Comparison of ENCODE assay signal across 10 mouse cellular contexts in genomic region chr7:100108341-100108740, GRCm38 (mm10). TPM values are rescaled to one million over a fixed set of nuclear protein-coding genes. Genes with fewer than 3 reads are reported as not detected.
A peak's percentile ranks its signal among the peaks of the same experiment; 100 is the strongest.
DNase-seq lines count a peak whose midpoint lies in the region; ATAC-seq lines count a peak whose summit lies in the region.
"Had no signal": no experiment of that assay in that cellular context is flagged by ENCODE, and none has a peak within 500 bp of the region (broad histone marks: within the 10 kb centered on the region; RNA-seq: fewer than 3 reads in every experiment).

No protein-coding gene starts in this region.

- H3K4me3 ChIP-seq in heart, embryonic 10.5 days: no peak overlapping the region
- H3K4me3 ChIP-seq in midbrain, embryonic 14.5 days (replicated peaks; ENCODE audit: low read depth, low read length): no peak overlapping the region
- H3K4me3 ChIP-seq in midbrain, embryonic 16.5 days (ENCODE audit: low read depth, low read length): no peak overlapping the region
- H3K4me3 ChIP-seq: liver, embryonic 15.5 days had no signal

- H3K9me3 ChIP-seq in heart, embryonic 10.5 days: no peaks in the 10 kb centered on the region
- no peaks in the 10 kb centered on the region for H3K9me3 ChIP-seq in midbrain, embryonic 14.5 days (ENCODE audit: control insufficient read depth, low read length)
- no peaks in the 10 kb centered on the region for H3K9me3 ChIP-seq in midbrain, embryonic 16.5 days (replicated peaks; ENCODE audit: control insufficient read depth, low read length, poor library complexity, severe bottlenecking)
- H3K9me3 ChIP-seq: liver, embryonic 15.5 days had no signal

- ATAC-seq in midbrain, embryonic 14.5 days (ENCODE audit: low FRiP score, low TSS enrichment): no peak
- no peak for ATAC-seq in midbrain, embryonic 16.5 days
- no peak for ATAC-seq in activated CD4-positive, CD25-positive, alpha-beta regulatory T cell, adult 4 months

- H3K9ac ChIP-seq in midbrain, embryonic 14.5 days (replicated peaks; ENCODE audit: low read length): no peak overlapping the region
- no peak overlapping the region for H3K9ac ChIP-seq in midbrain, embryonic 16.5 days (ENCODE audit: low read depth, low read length)
- H3K9ac ChIP-seq: liver, embryonic 15.5 days had no signal

- peak; percentile 29 to 68 for DNase-seq in heart, postnatal 10 days
- no peak for DNase-seq in heart, embryonic 10.5 days (ENCODE audit: low spot score)
- DNase-seq in midbrain, embryonic 14.5 days: peak; percentile 82
- DNase-seq in brain, adult 2 months (ENCODE audit: low read depth, low spot score): peak; percentile 62
- peak; percentile 34 for DNase-seq in mesoderm, embryonic 11.5 days (ENCODE audit: low read depth, low spot score)
- no peak for DNase-seq in neural tube, embryonic 10.5 days (ENCODE audit: extremely low spot score, low spot score)
- DNase-seq: adrenal gland, adult 8-10 months had no signal

- H3K27ac ChIP-seq in heart, embryonic 10.5 days: no peak overlapping the region
- no peak overlapping the region for H3K27ac ChIP-seq in midbrain, embryonic 14.5 days (replicated peaks; ENCODE audit: low read depth, low read length)
- no peak overlapping the region for H3K27ac ChIP-seq in midbrain, embryonic 16.5 days (ENCODE audit: low read length)
- H3K27ac ChIP-seq: liver, embryonic 15.5 days had no signal

- H3K4me2 ChIP-seq in midbrain, embryonic 14.5 days (ENCODE audit: low read length): no peak overlapping the region
- no peak overlapping the region for H3K4me2 ChIP-seq in midbrain, embryonic 16.5 days (ENCODE audit: low read length)
- H3K4me2 ChIP-seq: liver, embryonic 15.5 days had no signal

- intact Hi-C loops in heart, postnatal 10 days (cut with DNase I): loop anchor here (1.0 to 2.0 kb wide), 2 partner anchors 98 to 120 kb away; no protein-coding TSS in a partner anchor

- 81% methylated on average over 3 of the region's 3 CpGs for WGBS in heart, embryonic 10.5 days
- WGBS in midbrain, embryonic 14.5 days: 81% methylated on average over 3 of the region's 3 CpGs
- 76% methylated on average over 3 of the region's 3 CpGs for WGBS in midbrain, embryonic 16.5 days

- H3K4me1 ChIP-seq in heart, embryonic 10.5 days: no peaks in the 10 kb centered on the region
- no peaks in the 10 kb centered on the region for H3K4me1 ChIP-seq in midbrain, embryonic 14.5 days (ENCODE audit: control insufficient read depth, insufficient read depth, low read length)
- H3K4me1 ChIP-seq in midbrain, embryonic 16.5 days (ENCODE audit: control insufficient read depth, insufficient read depth, low read length): no peaks in the 10 kb centered on the region
- H3K4me1 ChIP-seq: liver, embryonic 15.5 days had no signal

- no peaks in the 10 kb centered on the region for H3K27me3 ChIP-seq in heart, embryonic 10.5 days (ENCODE audit: insufficient read depth, poor library complexity, severe bottlenecking)
- H3K27me3 ChIP-seq in midbrain, embryonic 14.5 days (ENCODE audit: control insufficient read depth, insufficient read depth, low read length): no peaks in the 10 kb centered on the region
- H3K27me3 ChIP-seq in midbrain, embryonic 16.5 days (ENCODE audit: control insufficient read depth, insufficient read depth, low read depth, low read length): no peaks in the 10 kb centered on the region
- H3K27me3 ChIP-seq: liver, embryonic 15.5 days had no signal

- H3K36me3 ChIP-seq in heart, embryonic 10.5 days: peaks cover 75% of the 10 kb centered on the region
- H3K36me3 ChIP-seq in midbrain, embryonic 14.5 days (ENCODE audit: control insufficient read depth, insufficient read depth, low read length): peaks cover 68% of the 10 kb centered on the region
- H3K36me3 ChIP-seq in midbrain, embryonic 16.5 days (ENCODE audit: control insufficient read depth, insufficient read depth, low read length): peaks cover 26% of the 10 kb centered on the region

RNA-seq across cellular contexts. Expression of gene Pold3, which starts 13.0 kb away (rescaled TPM):
- 10 to 100 TPM; 14.9 to 16.2 TPM for total RNA-seq in heart, postnatal 10 days (2021)
- 51.3 and 69.9 TPM in 2 replicates for polyA plus RNA-seq in heart, embryonic 10.5 days (2016; fragmentation: Nextera tagmentation; extraction: Ambion mirVana)
- polyA plus RNA-seq in midbrain, embryonic 14.5 days (2014; fragmentation: Nextera tagmentation; extraction: Ambion mirVana): 44.3 and 47.5 TPM in 2 replicates
- polyA plus RNA-seq in midbrain, embryonic 16.5 days (2015; fragmentation: Nextera tagmentation; extraction: Ambion mirVana): 51.6 and 55.7 TPM in 2 replicates
- polyA plus RNA-seq in activated CD4-positive, CD25-positive, alpha-beta regulatory T cell, adult 4 months (2017; shearing (Covaris generic)): 10 to 100 TPM; 40.6 to 44.4 TPM

RNA-seq across cellular contexts. Expression of gene Lipt2, which starts 50.7 kb away (rescaled TPM):
- total RNA-seq in heart, postnatal 10 days (2021): 1 to 10 TPM; 4.4 to 5.0 TPM
- polyA plus RNA-seq in heart, embryonic 10.5 days (2016; fragmentation: Nextera tagmentation; extraction: Ambion mirVana): 13.1 and 20.9 TPM in 2 replicates
- 20.1 and 21.8 TPM in 2 replicates for polyA plus RNA-seq in midbrain, embryonic 14.5 days (2014; fragmentation: Nextera tagmentation; extraction: Ambion mirVana)
- polyA plus RNA-seq in midbrain, embryonic 16.5 days (2015; fragmentation: Nextera tagmentation; extraction: Ambion mirVana): 15.4 and 18.2 TPM in 2 replicates
- under 1 TPM in 1 of 2 experiments, not detected in 1; 0.56 TPM for polyA plus RNA-seq in activated CD4-positive, CD25-positive, alpha-beta regulatory T cell, adult 4 months (2017; shearing (Covaris generic))

Comparison
In these comparisons a context has a peak if more than half of its experiments do, and no peak if none do; other contexts are left out.
1. DNase-seq: peak in heart, postnatal 10 days (2 of 2), midbrain, embryonic 14.5 days (single experiment), brain, adult 2 months (single experiment) and mesoderm, embryonic 11.5 days (single experiment); none in heart, embryonic 10.5 days (single experiment) and neural tube, embryonic 10.5 days (single experiment).